Mouse (Mus musculus) kidney, adult 11 months (tissue): Measurements from ENCODE around the gene 1190005I06Rik.

Experiments used
- DNase-seq: peaks from one replicate; pipeline ENCODE4 v3.0.0; 2022

Gene 1190005I06Rik

DNA sequence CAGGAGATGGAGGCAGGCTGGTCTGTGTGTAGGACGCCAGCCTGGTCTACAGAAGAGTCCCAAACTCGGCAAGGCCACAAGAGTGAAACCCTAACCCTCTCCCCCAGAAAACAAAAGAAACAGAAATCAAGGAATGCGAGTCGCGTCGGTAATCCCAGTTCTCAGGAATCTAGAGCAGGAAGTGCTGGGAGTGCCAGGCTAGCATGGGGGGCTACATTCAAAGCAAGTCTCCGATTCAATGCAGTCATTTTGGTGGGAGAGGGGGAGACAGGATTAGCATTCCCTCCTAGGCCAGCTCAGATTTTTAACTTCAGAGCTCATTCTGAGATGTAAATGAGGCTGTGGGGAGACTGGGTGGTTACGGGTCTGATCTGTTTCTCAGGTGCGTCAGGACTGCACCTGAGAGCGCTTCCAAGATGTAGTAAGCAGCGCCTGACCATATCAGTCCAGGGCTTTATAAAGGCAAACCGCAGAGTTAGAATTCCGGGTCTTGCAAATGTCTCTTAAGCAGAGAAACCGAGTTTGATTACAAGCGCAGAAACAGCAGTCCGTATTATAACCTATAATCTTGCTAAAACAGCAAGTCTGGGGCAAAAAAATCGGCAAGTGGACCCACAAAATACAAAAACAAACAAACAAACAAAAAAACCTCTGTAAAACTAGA, 19.5 kb upstream of the 1190005I06Rik start:
- no peak for DNase-seq

DNA sequence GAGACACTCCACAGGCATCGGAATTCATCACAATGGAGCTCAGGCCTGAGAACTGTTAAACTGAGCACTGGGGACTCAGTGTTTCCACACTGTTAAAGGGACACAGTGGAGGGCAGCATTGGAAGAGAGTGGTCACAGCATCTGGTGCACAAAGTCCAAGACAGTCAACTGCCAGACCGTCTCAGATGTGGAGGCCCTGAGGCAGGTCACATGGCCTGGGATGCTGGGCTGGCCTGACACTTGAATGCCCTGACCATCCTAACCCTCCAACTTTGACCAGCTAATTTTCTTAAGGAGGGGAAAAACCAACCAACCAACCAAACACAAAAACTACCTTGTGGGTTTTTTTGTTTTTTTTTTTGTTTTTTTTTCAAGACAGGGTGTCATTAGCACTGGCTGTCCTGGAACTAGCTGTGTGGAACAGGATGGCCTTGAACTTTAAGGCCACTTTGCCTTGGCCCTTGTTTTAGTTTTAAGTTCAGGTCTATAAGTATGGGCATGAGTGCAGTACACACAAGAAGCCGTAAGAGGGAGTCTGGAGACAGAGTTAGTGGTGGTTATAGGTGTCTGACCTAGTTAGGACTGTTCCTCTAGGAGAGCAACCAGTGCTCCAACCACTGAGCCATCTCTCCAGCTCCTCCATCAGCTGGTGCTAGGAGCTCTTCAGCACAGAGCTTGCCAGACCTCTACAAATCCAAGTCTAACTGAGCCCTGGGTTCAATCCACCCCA, 18.5 kb upstream of the 1190005I06Rik start:
- no peak for DNase-seq

DNA sequence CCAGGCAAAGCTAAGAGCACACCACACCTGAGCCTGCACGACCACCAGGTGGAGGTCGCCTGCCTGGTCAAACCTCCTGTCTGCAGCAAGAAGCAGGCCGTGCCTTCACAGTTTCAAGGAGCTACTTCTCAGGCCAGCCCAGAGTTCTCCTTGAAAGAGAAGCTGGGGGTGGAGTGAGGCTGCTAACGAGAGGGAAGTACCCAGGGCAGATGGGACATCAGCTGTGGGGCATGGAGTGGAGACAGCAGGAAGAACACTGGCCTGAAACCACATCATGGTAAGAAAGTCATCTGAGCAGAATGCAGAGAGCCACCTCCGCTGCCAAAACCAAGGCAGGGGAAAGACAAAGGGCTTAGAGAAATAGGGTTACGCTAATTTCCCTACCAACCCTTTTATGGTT, 17.1 kb upstream of the 1190005I06Rik start:
- no peak for DNase-seq

DNA sequence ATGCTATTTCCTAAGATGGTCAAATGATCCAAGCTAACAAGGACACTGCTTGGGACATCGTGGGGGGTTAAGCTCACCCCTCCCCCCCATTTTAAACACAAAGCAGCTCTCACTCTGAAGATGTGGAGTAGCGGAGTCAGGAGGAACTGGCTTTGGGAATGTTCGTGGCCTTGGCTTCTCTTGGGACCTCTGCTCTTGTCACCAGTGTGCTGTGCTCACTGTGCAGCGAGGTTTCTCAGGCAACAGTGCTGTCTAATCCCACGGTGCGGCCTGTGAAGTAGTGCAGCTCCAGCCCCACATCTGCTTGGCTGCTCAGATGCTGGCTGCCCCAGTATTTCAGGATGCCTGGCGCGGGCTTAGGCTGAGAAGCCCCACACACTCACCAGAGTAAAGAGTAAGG, 10.0 kb upstream of the 1190005I06Rik start:
- no peak for DNase-seq

DNA sequence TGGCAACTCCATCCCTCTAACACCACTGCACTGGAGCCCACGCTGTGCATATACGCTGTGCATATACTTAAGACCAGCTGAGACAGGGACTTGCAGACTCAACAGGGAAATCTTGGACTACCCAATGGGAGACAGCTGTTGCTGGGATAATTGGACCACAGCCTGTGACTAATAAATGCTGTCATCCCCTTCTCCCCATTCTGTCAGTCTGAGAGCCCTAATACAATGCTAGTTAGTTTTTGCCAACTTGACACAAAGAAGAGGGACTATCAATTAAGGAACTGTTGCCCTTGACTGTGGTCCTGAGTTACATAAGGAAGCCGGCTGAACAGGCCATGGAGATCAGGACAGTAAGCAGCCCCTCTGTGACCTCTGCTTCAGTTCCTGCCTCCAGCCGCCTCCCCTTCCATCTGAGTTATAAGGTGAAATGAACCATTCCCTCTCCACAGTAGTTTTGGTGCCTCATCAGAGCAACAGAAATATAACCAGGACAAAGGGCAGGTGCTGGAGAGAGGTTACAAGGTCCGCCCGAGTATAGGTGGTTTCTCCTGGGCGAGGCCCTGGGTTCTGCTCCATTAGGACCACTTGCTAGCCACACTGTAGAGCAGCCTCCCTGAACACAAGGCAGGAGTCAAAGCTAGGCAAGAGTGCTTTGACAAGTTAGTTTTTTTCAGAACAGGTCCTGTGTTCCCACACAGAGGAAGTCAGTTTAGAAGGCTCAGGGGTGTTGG, 9.1 kb upstream of the 1190005I06Rik start:
- DNase-seq, result no peak

DNA sequence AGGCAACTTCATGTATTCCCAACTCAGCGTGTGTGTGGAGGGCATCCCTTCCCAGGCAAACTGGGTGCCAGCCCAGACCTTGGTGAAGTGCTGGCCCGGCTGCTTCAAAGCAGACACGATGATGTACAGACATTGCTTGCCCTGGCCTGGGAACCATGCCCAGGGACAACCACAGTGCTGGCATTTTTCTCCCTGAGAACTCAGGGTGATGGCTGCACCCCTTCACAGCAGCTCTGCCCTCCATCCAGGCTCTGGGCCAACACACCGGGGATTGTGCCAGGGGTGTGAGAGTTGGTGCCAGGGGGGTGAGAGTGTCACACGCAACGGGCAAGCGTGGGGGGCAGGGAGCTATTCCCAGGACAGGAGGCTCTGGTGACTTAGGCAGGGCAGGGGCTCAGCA, 2.8 kb downstream of the 1190005I06Rik start:
- peak; percentile 33 for DNase-seq

DNA sequence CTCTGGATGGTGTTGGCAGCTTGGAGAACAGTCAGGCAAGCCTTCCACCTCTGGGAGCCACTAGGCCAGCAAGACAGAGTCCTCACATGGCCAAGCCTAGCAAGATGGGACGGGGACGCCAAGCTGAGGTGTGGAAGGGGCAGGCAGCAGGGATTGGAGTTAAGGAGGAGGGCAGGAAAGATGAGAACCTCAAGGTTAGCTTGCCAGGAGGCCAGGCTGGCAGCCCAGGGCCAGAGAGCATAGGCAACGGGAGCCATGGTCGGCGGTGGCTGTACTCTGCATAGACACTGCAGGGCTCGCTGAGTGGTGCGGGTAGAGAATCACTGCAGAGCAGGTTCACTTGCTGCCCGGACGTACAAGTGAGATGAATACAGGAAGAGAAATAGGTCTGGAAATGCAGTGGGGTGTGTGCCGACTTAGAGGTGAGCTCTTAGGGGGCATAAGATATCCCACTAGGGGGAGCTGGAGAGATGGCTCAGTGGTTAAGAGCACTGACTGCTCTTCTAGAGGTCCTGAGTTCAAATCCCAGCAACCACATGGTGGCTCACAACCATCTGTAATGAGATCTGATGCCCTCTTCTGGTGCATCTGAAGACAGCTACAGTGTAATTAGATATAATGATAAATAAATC, 5.3 kb downstream of the 1190005I06Rik start:
- no peak for DNase-seq

DNA sequence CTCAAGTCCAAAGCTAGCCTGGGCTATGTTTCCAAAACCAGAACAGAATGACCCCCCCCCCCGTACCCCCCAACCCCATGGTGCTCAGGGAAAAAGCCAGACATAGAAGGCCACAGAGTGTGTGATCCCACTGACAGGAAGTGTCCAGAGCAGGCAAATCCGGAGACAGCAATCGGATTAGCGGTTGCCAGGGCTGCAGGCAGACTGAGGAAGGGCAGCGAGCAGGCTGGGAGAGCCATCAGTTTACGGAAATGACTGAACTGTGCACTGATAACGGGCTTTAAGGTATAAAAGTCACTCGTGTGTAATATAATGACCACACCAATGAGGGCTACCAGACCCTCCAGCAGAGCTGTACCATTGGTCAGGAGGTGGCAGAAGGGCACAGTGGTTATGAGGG, 6.2 kb downstream of the 1190005I06Rik start:
- DNase-seq, result no peak

DNA sequence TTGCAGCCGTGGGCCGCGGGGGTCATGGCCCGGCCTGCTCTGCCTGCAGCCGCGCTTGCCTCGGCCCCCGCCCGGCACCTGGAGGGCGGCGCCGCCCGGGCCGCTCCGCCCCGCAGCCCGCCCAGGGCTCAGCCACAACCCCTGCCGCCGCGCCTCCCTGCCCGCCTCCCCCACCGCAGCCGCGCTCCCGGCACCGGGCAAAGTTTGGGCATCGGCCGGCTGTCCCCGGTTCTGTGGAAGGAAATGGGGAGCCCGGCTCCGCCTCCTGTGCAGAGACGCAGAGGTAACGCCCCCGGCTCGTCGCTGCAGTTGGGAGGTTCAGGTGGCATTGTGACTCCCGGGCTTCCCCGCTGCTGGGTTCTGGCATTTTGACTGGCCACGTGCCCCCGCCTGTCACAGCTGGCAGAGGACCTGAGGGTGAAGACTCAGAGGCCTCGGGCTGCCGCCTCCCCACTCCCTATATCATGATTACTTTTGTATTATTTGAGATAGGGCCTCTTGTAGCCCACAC, 13.0 kb downstream of the 1190005I06Rik start:
- peak; percentile 85 for DNase-seq

DNA sequence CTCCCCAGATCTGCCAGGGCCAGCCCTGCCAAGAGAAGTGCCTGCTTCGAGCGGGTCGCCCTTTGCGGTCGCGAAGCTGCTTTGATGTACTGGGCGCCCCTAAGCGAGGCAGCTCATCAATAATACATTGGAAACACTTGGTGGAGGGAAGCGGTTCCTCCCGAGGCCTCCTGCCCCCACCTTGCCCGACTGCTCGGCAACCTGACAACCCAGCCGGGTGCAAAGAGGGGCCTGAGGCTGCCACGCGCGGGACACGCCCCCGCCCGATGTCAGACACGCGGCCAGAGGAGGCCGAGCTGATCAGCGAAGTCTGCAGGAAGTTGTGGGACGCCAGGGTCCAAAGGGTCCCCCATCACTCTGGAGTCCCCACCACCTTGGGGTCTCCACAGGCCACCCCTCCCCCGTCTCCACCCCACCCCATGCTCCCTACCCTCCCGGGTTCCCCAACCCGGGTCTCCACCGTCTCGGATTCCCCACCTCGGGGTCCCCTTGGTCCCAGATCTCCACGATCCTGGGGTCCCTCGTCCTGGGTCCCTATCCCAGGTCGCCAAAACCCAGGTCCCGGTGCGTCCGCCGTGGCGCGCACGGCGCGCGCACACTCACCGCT, 13.7 kb downstream of the 1190005I06Rik start:
- no peak for DNase-seq

DNA sequence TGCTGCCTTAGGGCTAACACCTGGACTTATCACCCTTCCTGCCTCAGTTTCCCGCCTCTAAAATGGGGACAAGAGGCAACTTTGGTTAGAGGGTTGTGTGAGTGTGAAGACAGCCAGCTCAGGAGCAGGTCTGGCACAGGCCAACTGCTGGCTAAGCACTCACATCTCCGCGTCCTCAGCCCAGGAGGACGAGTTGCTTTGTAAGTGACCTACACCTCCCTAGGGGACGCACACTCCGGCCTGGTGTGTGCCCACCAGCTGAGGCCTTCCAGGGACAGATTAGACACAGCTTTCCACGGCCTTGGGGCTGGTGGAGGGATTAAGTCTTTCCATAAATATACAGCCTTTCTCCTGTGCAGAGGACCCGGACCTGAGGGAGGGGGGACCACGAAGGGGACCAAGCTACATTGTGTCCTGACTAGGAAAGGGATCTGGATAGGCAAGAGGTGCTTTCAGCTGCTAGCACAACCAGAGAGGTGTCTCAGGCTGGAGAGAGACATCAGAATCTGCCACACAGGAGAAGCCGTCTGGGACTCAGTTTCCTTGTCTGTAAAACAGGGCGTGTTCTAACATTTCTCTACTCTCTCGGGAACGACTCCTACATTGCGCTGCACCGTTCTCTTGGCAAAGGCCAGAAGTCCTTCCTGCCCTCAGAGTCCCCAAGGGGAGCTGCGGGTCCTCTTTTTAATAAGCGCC, 14.3 kb downstream of the 1190005I06Rik start:
- no peak for DNase-seq

DNA sequence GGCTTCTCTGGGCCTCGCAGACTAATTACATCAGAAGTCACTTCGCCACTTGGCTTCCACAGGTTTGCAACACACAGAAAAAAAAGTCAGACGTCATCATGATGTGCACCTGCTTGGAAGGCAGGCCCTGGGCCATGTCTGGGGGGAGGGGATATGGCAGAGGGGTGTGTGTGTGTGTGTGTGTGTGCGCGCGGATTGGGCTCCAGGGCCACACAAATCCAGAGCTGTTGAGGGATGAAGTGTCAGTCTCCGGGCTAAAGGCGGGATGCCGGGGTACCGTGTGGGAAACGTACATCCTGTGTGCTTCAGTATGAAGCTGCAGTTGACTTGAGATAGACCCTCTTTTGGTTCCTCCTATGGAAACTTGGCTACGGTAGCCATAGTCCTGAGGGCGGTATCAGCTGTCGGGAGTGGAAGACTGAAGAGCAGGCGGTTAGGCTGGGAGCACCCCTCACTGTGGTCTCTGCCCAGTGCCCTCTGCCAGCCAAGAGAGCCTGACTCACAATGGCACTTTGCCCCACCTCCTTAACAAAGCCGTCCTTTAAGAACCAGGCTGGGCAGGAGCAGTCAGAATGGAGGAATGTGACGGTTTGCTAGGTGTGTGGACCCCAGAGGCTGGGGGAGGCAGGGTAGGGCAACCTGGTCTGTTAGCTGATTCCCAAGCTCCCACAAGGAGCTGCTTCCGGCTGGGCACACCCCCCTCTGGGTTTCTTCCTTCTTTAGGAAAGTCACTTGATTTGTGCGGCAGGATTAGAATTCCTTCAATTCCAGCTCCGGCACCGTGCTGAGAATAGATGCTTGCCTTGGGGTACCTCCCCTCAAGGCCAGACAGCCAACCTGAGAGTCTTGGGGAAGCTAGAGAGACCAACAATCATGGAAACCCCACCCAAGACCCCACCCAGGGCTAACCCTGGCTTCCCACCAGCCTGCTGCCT, 15.7 kb downstream of the 1190005I06Rik start:
- DNase-seq, result no peak

DNA sequence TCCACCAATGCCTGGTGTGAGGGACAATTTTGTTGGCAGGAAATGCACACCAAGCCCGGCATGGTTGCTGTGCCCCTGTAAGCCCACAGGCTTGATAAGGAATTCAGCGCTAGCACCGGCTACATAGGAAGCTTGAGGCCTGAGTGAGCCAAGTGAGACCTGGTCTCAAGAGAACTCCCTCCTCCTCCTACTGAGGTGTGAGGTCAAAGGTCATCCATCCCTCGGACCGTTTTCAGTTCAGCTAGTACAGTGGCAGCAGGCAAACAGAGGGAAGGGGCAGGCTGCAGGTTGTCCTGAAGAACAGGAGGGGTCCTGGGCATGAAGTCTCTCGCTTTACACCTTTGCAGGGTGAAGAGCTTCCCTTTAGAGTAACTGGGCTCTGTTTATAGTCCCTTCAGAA, 16.6 kb downstream of the 1190005I06Rik start:
- DNase-seq, result no peak

DNA sequence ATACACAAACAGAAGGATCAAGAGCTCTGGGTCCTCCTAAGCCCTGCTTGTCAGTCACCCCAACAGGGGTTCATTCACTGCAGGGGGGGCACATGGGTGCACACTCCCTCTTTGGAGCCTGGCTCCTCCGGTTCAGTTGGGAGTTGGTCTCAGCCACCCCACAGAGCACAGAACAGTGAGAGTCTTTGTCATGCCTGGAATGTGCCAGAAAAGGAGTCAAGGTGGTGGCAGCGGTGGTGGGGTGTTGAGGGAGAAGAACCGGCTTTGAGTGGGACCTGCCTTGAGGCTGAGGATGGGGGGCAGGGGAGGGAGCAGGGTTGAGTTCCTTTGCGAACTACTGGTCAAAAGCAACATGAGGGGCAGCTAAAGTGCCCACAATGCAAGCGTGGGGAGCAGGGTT, 17.4 kb downstream of the 1190005I06Rik start:
- DNase-seq, result no peak

DNA sequence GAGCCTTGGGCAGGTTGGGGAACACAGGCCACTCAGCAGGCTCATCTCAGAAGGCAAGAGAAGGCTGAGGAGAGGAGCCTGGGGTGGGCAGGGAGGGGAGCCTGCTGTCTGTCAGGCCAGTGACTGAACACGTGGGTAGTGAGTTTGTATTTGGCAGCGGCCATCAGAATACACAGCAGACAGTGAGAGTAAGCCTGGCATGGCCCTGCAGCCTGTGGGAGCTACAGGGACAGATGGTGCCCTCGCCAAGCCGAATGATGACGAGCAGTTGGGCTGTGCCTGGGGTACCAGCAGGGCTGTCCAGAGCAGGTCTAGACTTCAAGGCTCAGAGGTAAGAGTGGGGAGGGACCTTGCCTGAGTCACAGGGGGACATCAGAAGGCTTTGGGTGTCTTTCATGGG, 20.1 kb downstream of the 1190005I06Rik start:
- no peak for DNase-seq

DNA sequence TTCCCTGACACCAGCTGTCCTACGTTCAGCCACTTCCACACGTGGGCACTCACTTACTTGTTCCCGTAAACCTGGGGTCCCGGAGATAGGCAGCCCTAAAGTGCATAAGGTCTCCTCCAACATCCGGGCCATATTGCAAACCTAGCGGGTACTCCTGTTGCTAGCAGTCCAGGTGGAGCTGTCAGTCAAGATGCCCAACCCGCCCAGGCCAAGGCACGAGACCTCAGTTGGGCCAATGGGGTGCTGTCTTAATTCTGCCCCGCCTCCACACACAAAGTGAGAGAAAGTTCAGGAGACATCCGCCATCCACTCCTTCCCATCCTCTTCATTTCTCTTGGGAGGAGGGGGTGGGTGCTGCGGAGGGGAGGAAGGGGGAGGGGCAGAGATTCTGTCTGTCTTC, 21.0 kb downstream of the 1190005I06Rik start:
- DNase-seq, result no peak

DNA sequence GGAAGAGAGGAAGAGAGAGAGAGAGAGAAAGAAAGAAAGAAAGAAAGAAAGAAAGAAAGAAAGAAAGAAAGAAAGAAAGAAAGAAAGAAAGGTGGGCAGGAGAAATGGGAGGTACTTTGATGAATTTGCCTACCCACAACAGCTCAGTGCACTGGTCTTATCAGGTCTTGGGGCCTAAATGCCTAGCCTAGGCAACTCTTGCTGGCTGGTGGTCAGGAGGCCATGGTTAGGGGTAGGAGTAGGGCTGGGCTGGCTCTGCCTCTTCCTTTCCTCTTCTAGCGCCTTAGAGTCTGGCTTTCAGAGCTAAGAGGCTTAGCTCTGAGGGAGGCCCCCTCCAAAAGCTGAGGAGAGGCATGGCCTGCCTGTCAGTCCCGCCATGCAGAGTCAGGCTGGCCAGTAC, 23.8 kb downstream of the 1190005I06Rik start:
- DNase-seq, result no peak

DNA sequence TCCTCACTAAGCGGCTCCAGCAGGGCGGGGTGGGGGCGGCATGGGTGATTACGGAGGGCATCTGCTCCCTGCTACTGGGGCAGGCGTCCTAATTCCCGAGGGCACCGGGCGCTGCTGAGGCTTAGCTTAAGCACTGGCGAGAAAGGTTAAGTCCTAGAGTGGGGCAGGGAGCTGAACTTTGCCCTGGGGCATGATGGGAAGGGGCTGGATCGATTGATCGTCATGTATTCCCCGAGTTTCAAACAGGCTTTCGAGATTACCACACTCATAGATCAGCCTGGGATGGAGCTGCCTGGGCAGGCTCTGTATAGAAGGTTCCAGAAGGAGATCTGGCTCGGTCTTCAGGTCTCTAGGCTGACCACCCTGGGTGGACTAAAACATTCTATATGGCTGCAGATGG, 25.3 kb downstream of the 1190005I06Rik start:
- DNase-seq, result no peak

DNA sequence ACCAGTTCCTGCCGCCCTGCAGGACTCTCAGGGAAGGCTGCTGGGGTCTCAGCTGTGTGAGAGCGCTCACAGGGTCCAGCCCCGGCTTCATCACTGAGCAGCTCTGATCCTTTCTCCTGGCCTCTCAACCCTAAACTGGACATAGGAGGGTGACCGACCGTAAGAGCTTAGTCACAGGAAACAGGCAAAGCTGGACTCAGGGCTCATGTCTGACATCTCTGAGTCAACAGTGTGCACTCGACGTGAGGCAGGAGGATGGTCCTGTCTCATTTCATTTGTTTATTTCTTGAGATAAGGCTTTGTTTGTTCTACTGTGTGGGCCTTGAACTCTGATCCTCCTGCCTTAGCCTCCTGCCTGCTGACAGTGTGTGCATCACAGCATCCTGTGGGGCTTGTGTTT, 27.0 kb downstream of the 1190005I06Rik start:
- DNase-seq, result no peak

DNA sequence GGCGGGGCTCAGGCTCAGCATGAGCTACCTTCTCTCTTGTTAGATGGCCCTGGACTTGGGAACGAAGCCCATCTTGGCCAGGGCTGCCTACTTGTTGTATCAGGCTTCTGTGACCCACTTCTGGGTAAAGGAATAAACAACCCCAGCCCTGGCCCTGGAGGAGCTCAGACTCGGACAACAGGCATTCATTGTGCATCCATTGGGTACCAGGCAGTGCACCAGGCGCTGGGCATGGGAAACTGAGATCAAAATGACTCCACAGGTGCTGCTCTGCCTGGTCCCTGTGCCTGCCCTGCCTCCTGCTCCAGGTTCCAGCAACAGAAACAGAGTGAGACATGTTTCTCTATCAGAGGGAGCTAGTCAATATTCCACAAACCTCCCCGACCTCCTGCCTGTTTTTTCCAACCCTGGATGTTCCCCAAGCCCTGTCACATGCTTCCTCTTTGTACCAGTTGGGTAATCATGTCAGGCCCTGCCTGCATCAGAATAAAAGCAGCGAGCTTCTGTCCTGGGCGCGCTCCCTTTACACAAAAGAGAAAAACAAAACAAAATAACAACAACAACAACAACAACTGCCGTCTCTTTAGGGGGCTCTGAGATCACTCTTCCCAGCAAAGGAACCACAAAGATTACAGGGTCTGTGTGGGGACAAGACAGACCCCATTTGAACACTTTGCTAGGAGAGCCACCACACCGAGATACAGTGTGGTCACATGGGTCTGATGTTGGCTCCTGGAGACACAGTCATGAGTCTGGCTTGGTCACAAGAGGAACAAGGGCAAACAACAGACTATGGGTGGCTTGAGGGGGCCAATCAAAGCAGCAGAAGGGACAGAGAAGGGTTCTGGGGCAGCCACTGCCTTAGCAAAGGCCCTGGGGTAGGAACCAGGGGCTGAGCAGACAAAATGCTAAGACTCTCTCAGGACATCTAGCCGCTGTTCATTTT, 27.9 kb downstream of the 1190005I06Rik start:
- no peak for DNase-seq
